Mouse (Mus musculus): ENCODE measurements at regions not wholly inside any gene's neighbourhood (a gene's known extent, or its start where the extent isn't known, plus 50 kb on each side); places are given as distances from the start of the nearest gene placed in this dataset.

GRCm38 (mm10) chr3:21837297-21837946 is 239.0 kb upstream of the Tbl1xr1 start:
- H3K4me1 ChIP-seq (ENCODE audit: control insufficient read depth, insufficient read depth, low read length) = no peaks in the 10 kb centered on the region; the same call in 1 of the 2 replicates
- no peak for TF ChIP-seq CTCF (IDR thresholded peaks at IDR 0.05; ENCODE audit: borderline replicate concordance, insufficient read depth, low read length)
- no peak overlapping the region for H3K4me3 ChIP-seq (ENCODE audit: insufficient read depth, low read length)
- H3K27ac ChIP-seq (ENCODE audit: insufficient read depth, low read length) = no peak overlapping the region

- no peak overlapping the region for H3K27ac ChIP-seq (ENCODE audit: insufficient read depth, low read length)
- TF ChIP-seq CTCF (IDR thresholded peaks at IDR 0.05; ENCODE audit: borderline replicate concordance, insufficient read depth, low read length) = no peak
- TF ChIP-seq POLR2A (IDR thresholded peaks at IDR 0.05; ENCODE audit: low read depth, low read length) = no peak
- no peaks in the 10 kb centered on the region; the same call in 1 of the 2 replicates for H3K4me1 ChIP-seq (ENCODE audit: control insufficient read depth, insufficient read depth, low read length)
- H3K4me3 ChIP-seq (ENCODE audit: insufficient read depth, low read length) = no peak overlapping the region
These were observed 235.5 kb upstream of the Tbl1xr1 start for GRCm38 (mm10) chr3:21840751-21841488.

- Histone ChIP-seq H3K4me1 (ENCODE audit: control insufficient read depth, insufficient read depth, low read length) (no peaks in the 10 kb centered on the region; the same call in 1 of the 2 replicates), H3K27ac (ENCODE audit: insufficient read depth, low read length) (no peak overlapping the region), H3K4me3 (ENCODE audit: insufficient read depth, low read length) (no peak overlapping the region)
- TF ChIP-seq POLR2A (IDR thresholded peaks at IDR 0.05; ENCODE audit: low read depth, low read length) (no peak), CTCF (IDR thresholded peaks at IDR 0.05; ENCODE audit: borderline replicate concordance, insufficient read depth, low read length) (no peak)
These were observed 234.9 kb upstream of the Tbl1xr1 start for GRCm38 (mm10) chr3:21841506-21841905.

GRCm38 (mm10) chr3:21842545-21843291 is 233.7 kb upstream of the Tbl1xr1 start:
- H3K4me3 ChIP-seq (ENCODE audit: insufficient read depth, low read length) = no peak overlapping the region
- no peaks in the 10 kb centered on the region; the same call in 1 of the 2 replicates for H3K4me1 ChIP-seq (ENCODE audit: control insufficient read depth, insufficient read depth, low read length)
- no peak overlapping the region for H3K27ac ChIP-seq (ENCODE audit: insufficient read depth, low read length)
- no peak for TF ChIP-seq POLR2A (IDR thresholded peaks at IDR 0.05; ENCODE audit: low read depth, low read length)
- no peak for TF ChIP-seq CTCF (IDR thresholded peaks at IDR 0.05; ENCODE audit: borderline replicate concordance, insufficient read depth, low read length)

GRCm38 (mm10) chr3:21843292-21843852 is 233.1 kb upstream of the Tbl1xr1 start:
- TF ChIP-seq POLR2A (IDR thresholded peaks at IDR 0.05; ENCODE audit: low read depth, low read length) (no peak), CTCF (IDR thresholded peaks at IDR 0.05; ENCODE audit: borderline replicate concordance, insufficient read depth, low read length) (no peak)
- Histone ChIP-seq H3K4me1 (ENCODE audit: control insufficient read depth, insufficient read depth, low read length) (no peaks in the 10 kb centered on the region; the same call in 1 of the 2 replicates), H3K4me3 (ENCODE audit: insufficient read depth, low read length) (no peak overlapping the region), H3K27ac (ENCODE audit: insufficient read depth, low read length) (no peak overlapping the region)

- Histone ChIP-seq H3K4me3 (ENCODE audit: insufficient read depth, low read length) (no peak overlapping the region), H3K4me1 (ENCODE audit: control insufficient read depth, insufficient read depth, low read length) (no peaks in the 10 kb centered on the region), H3K27ac (ENCODE audit: insufficient read depth, low read length) (no peak overlapping the region)
- no peak for TF ChIP-seq CTCF (IDR thresholded peaks at IDR 0.05; ENCODE audit: borderline replicate concordance, insufficient read depth, low read length)
- TF ChIP-seq POLR2A (IDR thresholded peaks at IDR 0.05; ENCODE audit: low read depth, low read length) = no peak
These were observed 226.6 kb upstream of the Tbl1xr1 start for GRCm38 (mm10) chr3:21849831-21850230.

GRCm38 (mm10) chr3:21850977-21851376 is 225.5 kb upstream of the Tbl1xr1 start:
- TF ChIP-seq CTCF (IDR thresholded peaks at IDR 0.05; ENCODE audit: borderline replicate concordance, insufficient read depth, low read length) = no peak
- no peak for TF ChIP-seq POLR2A (IDR thresholded peaks at IDR 0.05; ENCODE audit: low read depth, low read length)
- Histone ChIP-seq H3K27ac (ENCODE audit: insufficient read depth, low read length) (no peak overlapping the region), H3K4me3 (ENCODE audit: insufficient read depth, low read length) (no peak overlapping the region), H3K4me1 (ENCODE audit: control insufficient read depth, insufficient read depth, low read length) (no peaks in the 10 kb centered on the region)

- H3K4me3 ChIP-seq (ENCODE audit: insufficient read depth, low read length) = no peak overlapping the region
- H3K27ac ChIP-seq (ENCODE audit: insufficient read depth, low read length) = no peak overlapping the region
- peaks cover 5% of the 10 kb centered on the region for H3K4me1 ChIP-seq (ENCODE audit: control insufficient read depth, insufficient read depth, low read length)
- TF ChIP-seq CTCF (IDR thresholded peaks at IDR 0.05; ENCODE audit: borderline replicate concordance, insufficient read depth, low read length) (no peak), POLR2A (IDR thresholded peaks at IDR 0.05; ENCODE audit: low read depth, low read length) (no peak)
These were observed 222.1 kb upstream of the Tbl1xr1 start for GRCm38 (mm10) chr3:21854340-21854739.

GRCm38 (mm10) chr3:21859436-21859835 is 217.0 kb upstream of the Tbl1xr1 start:
- H3K4me3 ChIP-seq (ENCODE audit: insufficient read depth, low read length) = no peak overlapping the region
- H3K27ac ChIP-seq (ENCODE audit: insufficient read depth, low read length) = peak overlapping the region; percentile 95
- TF ChIP-seq POLR2A (IDR thresholded peaks at IDR 0.05; ENCODE audit: low read depth, low read length) (no peak), CTCF (IDR thresholded peaks at IDR 0.05; ENCODE audit: borderline replicate concordance, insufficient read depth, low read length) (no peak)
- peaks cover 8% of the 10 kb centered on the region for H3K4me1 ChIP-seq (ENCODE audit: control insufficient read depth, insufficient read depth, low read length)

Measured in embryonic fibroblast, embryonic 13.5 days (primary cell).